Mouse (Mus musculus) cerebellum, postnatal 10 days (tissue): ENCODE measurements around the gene Pax6.

Experiments
- DNase-seq, 2 experiments: peaks; one replicate each; pipeline ENCODE4 v3.0.0; 2021; ENCODE audit warnings: mixed read lengths in 2 of 2

Gene Pax6

GRCm38 (mm10) chr2:105684991-105685650, 16.4 kb downstream of the Pax6 start:
- DNase-seq, result peak; percentile 43 to 64

- DNase-seq, result peak; percentile 56 to 69
Observed at GRCm38 (mm10) chr2:105685651-105686050, 17.0 kb downstream of the Pax6 start.

GRCm38 (mm10) chr2:105686363-105687316, 17.9 kb downstream of the Pax6 start:
- peak; percentile 59 to 68 for DNase-seq

GRCm38 (mm10) chr2:105687317-105687991, 18.8 kb downstream of the Pax6 start:
- DNase-seq, result peak; percentile 89

- DNase-seq, result peak; percentile 57 to 69
Observed at GRCm38 (mm10) chr2:105688011-105688410, 19.3 kb downstream of the Pax6 start.

GRCm38 (mm10) chr2:105688436-105689303, 20.0 kb downstream of the Pax6 start:
- peak; percentile 67 to 74 for DNase-seq

GRCm38 (mm10) chr2:105689304-105689770, 20.6 kb downstream of the Pax6 start:
- peak; percentile 82 to 85 for DNase-seq

GRCm38 (mm10) chr2:105689771-105690639, 21.3 kb downstream of the Pax6 start:
- peak; percentile 75 to 81 for DNase-seq

GRCm38 (mm10) chr2:105691296-105691695, 22.6 kb downstream of the Pax6 start:
- peak; percentile 39 to 40 for DNase-seq

GRCm38 (mm10) chr2:105697741-105698140, 29.0 kb downstream of the Pax6 start:
- no peak for DNase-seq

- DNase-seq, result no peak
Observed at GRCm38 (mm10) chr2:105698631-105699030, 29.9 kb downstream of the Pax6 start.

GRCm38 (mm10) chr2:105701781-105702180, 33.1 kb downstream of the Pax6 start:
- no peak for DNase-seq

- peak; percentile 81 to 85 for DNase-seq
Observed at GRCm38 (mm10) chr2:105702586-105702985, 33.9 kb downstream of the Pax6 start.

GRCm38 (mm10) chr2:105705320-105705719, 36.6 kb downstream of the Pax6 start:
- DNase-seq, result peak; percentile 78 to 82

- peak; percentile 82 to 85 for DNase-seq
Observed at GRCm38 (mm10) chr2:105709126-105709525, 40.4 kb downstream of the Pax6 start.

GRCm38 (mm10) chr2:105710511-105710910, 41.8 kb downstream of the Pax6 start:
- DNase-seq, result no peak

GRCm38 (mm10) chr2:105715409-105716115, 46.9 kb downstream of the Pax6 start:
- DNase-seq, result no peak

GRCm38 (mm10) chr2:105726657-105727056, 58.0 kb downstream of the Pax6 start:
- DNase-seq, result no peak

GRCm38 (mm10) chr2:105730704-105731103, 62.0 kb downstream of the Pax6 start:
- DNase-seq, result no peak

- no peak for DNase-seq
Observed at GRCm38 (mm10) chr2:105736166-105736565, 67.5 kb downstream of the Pax6 start.
